Mouse (Mus musculus) ES-E14 (cell line): ENCODE measurements around the gene Fam213a. TPM values are rescaled to one million over a fixed set of nuclear protein-coding genes. Genes with fewer than 3 reads are reported as not detected.

Experiments used
- DNase-seq: peaks from one replicate; pipeline ENCODE4 v3.0.0-alpha.2; 2013; ENCODE audit warnings: low read depth, low spot score
- H3K27ac ChIP-seq: 2 replicates; pipeline ENCODE4 v1.5.1; 2012; ENCODE audit warnings: low read depth, mild to moderate bottlenecking, low read length, moderate library complexity, mixed read lengths; ENCODE audit not compliant: poor library complexity, insufficient read depth, severe bottlenecking
- H3K36me3 ChIP-seq: 2 replicates; pipeline ENCODE4 v1.6.1; 2012; ENCODE audit warnings: mild to moderate bottlenecking, low read length, moderate library complexity, mixed read lengths; ENCODE audit not compliant: control insufficient read depth, poor library complexity, insufficient read depth, severe bottlenecking
- H3K4me1 ChIP-seq, 2 experiments: fragments of 150-350 bp in 1 of 2; sonication (generic) in 1 of 2; 2 replicates each; pipeline ENCODE4 v1.6.1; 2012; ENCODE audit warnings: low read length in 2 of 2, mild to moderate bottlenecking in 1 of 2, mixed read lengths in 1 of 2; ENCODE audit not compliant: control insufficient read depth in 2 of 2, insufficient read depth in 2 of 2, poor library complexity in 1 of 2
- H3K4me3 ChIP-seq, 2 experiments: fragments of 150-350 bp in 1 of 2; sonication (generic) in 1 of 2; 2 replicates each; pipeline ENCODE4 v1.5.1; 2012; ENCODE audit warnings: low read length in 2 of 2, low read depth in 1 of 2, mild to moderate bottlenecking in 1 of 2, mixed read lengths in 1 of 2; ENCODE audit not compliant: insufficient read depth in 1 of 2, poor library complexity in 1 of 2, severe bottlenecking in 1 of 2
- H3K9ac ChIP-seq: 2 replicates; pipeline ENCODE4 v1.6.1; 2012; ENCODE audit warnings: low read depth, mild to moderate bottlenecking, low read length, mixed read lengths; ENCODE audit not compliant: poor library complexity, insufficient read depth, severe bottlenecking
- H3K9me3 ChIP-seq: fragments of 150-350 bp; sonication (generic); 2 replicates; pipeline ENCODE4 v1.6.1; 2012; ENCODE audit warnings: low read depth, mild to moderate bottlenecking, low read length; ENCODE audit not compliant: control insufficient read depth, insufficient read depth
- CHD2 ChIP-seq: IDR thresholded peaks from 2 replicates; pipeline ENCODE4 v1.6.1; 2014; ENCODE audit warnings: mild to moderate bottlenecking, low read depth, low read length, inconsistent platforms
- HCFC1 ChIP-seq: IDR thresholded peaks from 2 replicates; pipeline ENCODE4 v1.6.1; 2012; ENCODE audit warnings: low read length, inconsistent platforms, borderline replicate concordance; ENCODE audit not compliant: insufficient read depth
- MAFK ChIP-seq: IDR thresholded peaks from 2 replicates; pipeline ENCODE4 v1.6.1; 2014; ENCODE audit warnings: mild to moderate bottlenecking, low read depth, low read length, inconsistent platforms; ENCODE audit not compliant: insufficient read depth
- ZC3H11A ChIP-seq: IDR thresholded peaks from 2 replicates; pipeline ENCODE4 v1.6.1; 2012; ENCODE audit warnings: low read depth, mild to moderate bottlenecking, inconsistent platforms, low read length, borderline replicate concordance
- ZNF384 ChIP-seq: IDR thresholded peaks from 2 replicates; pipeline ENCODE4 v1.6.1; 2012; ENCODE audit warnings: low read depth, low read length, inconsistent platforms
- in situ Hi-C, 2 experiments: fragments of 600-800 bp; cut with MboI; formaldehyde crosslinking; loops; one replicate each; pipeline ENCODE4 v1.15.1; 2025; ENCODE audit warnings: low sequenced_read_pairs in 2 of 2, inconsistent platforms in 1 of 2; ENCODE audit not compliant: unreplicated experiment in 2 of 2
- total RNA-seq: library from RNA; depleted of rRNA; stranded (reverse); fragments of 300-350 nt; gene quantifications from 2 replicates; pipeline ENCODE4 v1.2.3, GENCODE M21; 2012

Fam213a gene
- total RNA-seq, 1 experiment: 13.6 TPM

GRCm38 (mm10) chr14:40979723-40980122 lies 33.9 kb downstream of the Fam213a start:
- no peak overlapping the region for H3K27ac ChIP-seq
- H3K9me3 ChIP-seq: no peaks in the 10 kb centered on the region
- H3K36me3 ChIP-seq: no peaks in the 10 kb centered on the region
- no peaks in the 10 kb centered on the region for H3K4me1 ChIP-seq
- no peak overlapping the region for H3K4me3 ChIP-seq
- in situ Hi-C loops: no loop called here
- no peak for TF ChIP-seq ZC3H11A
- no peak for TF ChIP-seq ZNF384
- TF ChIP-seq MAFK: no peak
- TF ChIP-seq CHD2: no peak
- TF ChIP-seq HCFC1: no peak
- no peak for DNase-seq
- no peak overlapping the region for H3K9ac ChIP-seq

DNA sequence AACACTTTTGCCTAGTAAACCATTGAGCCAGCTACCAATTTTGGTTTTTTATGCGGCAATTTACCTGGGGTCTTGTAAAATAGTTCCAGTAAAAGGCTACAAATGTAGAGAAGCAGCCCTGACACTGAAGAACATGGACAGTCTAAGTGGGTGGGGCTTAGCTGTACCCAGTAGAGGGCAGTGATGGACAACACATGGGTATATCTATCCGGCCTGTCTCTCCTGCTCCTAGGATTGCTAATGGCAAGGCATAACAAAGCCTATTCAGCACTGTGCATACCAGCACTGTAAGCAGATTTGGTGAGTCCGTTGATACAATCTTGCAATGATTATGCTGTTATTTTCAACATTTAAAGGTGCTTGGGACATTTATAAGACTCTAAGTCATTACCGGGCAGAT lies 34.6 kb downstream of the Fam213a start:
- Histone ChIP-seq H3K36me3 (no peaks in the 10 kb centered on the region), H3K9ac (no peak overlapping the region), H3K4me3 (no peak overlapping the region), H3K9me3 (no peaks in the 10 kb centered on the region), H3K4me1 (no peaks in the 10 kb centered on the region), H3K27ac (no peak overlapping the region)
- DNase-seq: no peak
- in situ Hi-C loops: no loop called here
- TF ChIP-seq CHD2 (no peak), HCFC1 (no peak), MAFK (no peak), ZC3H11A (no peak), ZNF384 (no peak)

- no peak overlapping the region for H3K4me3 ChIP-seq
- in situ Hi-C loops: no loop called here
- TF ChIP-seq CHD2: no peak
- TF ChIP-seq ZC3H11A: peak; percentile 17; the same call in 1 of the 2 replicates
Measured at GRCm38 (mm10) chr14:40975127-40975721, 38.4 kb downstream of the Fam213a start.

DNA sequence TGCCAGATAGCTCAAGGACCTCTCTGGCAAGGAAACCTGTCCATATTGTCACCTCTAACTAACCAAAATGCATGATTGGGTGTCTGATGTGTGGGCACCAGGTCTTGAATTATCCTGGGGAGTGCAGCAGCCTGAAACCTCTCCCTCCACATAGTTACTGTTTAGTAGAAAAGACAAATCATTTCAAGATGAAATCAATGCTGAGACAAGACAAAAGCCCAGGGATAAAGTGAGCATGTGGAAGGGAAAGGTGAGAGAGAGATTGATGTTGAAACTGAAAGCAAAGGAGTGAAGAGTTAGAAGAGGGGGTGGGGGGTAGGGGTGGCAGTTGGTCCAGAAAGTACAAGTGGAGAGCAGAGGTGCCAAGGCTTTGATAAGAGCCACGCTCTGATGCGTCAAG lies 45.5 kb downstream of the Fam213a start:
- Histone ChIP-seq H3K9me3 (no peaks in the 10 kb centered on the region), H3K4me1 (peaks cover 7 to 19% of the 10 kb centered on the region in 2 experiments), H3K36me3 (no peaks in the 10 kb centered on the region), H3K27ac (no peak overlapping the region), H3K9ac (no peak overlapping the region), H3K4me3 (peak overlapping the region in 1 of 2 experiments; percentile 95; a peak in 1 of 4 replicates)
- no peak for TF ChIP-seq ZNF384
- TF ChIP-seq CHD2: no peak
- TF ChIP-seq HCFC1: no peak
- no peak for TF ChIP-seq ZC3H11A
- in situ Hi-C loops: loop anchor here in 1 of 2 experiments (5.0 kb wide), 1 partner anchor 41 kb away; no protein-coding TSS in a partner anchor
- DNase-seq: no peak

More at GRCm38 (mm10) chr14:40975127-40975721, 38.4 kb downstream of the Fam213a start:
- peak; percentile 59 for DNase-seq
- Histone ChIP-seq H3K36me3 (no peaks in the 10 kb centered on the region), H3K9me3 (no peaks in the 10 kb centered on the region), H3K27ac (no peak overlapping the region), H3K4me1 (no peaks in the 10 kb centered on the region), H3K9ac (no peak overlapping the region)

DNA sequence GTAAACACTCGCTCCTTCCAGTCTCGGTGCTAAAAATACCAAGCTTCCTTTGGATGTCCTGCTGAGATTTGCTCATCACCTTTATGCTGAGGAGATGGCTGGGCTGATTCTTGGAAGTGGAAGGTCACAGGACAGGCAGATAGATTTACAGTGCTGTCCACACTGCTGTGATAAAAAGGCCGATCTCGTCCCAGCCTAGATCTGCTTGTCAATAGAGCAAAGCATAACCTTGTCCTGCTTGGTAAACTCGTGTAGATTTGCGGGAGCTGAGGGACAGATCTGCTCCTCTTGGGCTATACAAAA lies 46.0 kb downstream of the Fam213a start:
- Histone ChIP-seq H3K36me3 (no peaks in the 10 kb centered on the region), H3K4me3 (peak overlapping the region; percentile 70 to 95), H3K27ac (peak overlapping the region; percentile 85), H3K4me1 (peaks cover 7 to 24% of the 10 kb centered on the region in 2 experiments), H3K9ac (peak overlapping the region; percentile 85), H3K9me3 (no peaks in the 10 kb centered on the region)
- in situ Hi-C loops: loop anchor here in 1 of 2 experiments (5.0 kb wide), 1 partner anchor 40 kb away; no protein-coding TSS in a partner anchor
- TF ChIP-seq CHD2: no peak
- no peak for TF ChIP-seq ZNF384
- no peak for DNase-seq
